Mouse (Mus musculus): Measurements from ENCODE around the gene Trp53bp1. TPM values are rescaled to one million over a fixed set of nuclear protein-coding genes. Genes with fewer than 3 reads are reported as not detected.
A peak's percentile ranks its signal among the peaks of the same experiment; 100 is the strongest.

Gene Trp53bp1
- total and polyA plus RNA-seq, 3 experiments, result 38.0 to 68.7 (median 55.2) TPM

- DNase-seq (ENCODE audit: extremely low read depth), result no peak
- Histone ChIP-seq H3K36me3 (replicated peaks in 1 of 2; ENCODE audit: control insufficient read depth in 1 of 2, insufficient read depth in 1 of 2, low read length in 1 of 2) (peaks cover 49 to 83% of the 10 kb centered on the region in 2 experiments), H3K9me3 (replicated peaks; ENCODE audit: low read length) (no peaks in the 10 kb centered on the region), H3K9ac (ENCODE audit: insufficient read depth, low read depth) (no peak overlapping the region), H3K4me2 (ENCODE audit: insufficient read depth, low read depth, poor library complexity, severe bottlenecking) (no peak overlapping the region), H3K4me1 (ENCODE audit: control insufficient read depth in 1 of 2, insufficient read depth in 2 of 2) (peaks cover 0 to 9% of the 10 kb centered on the region in 2 experiments; a peak in 1 of 4 replicates), H3K79me2 (replicated peaks; ENCODE audit: control insufficient read depth, extremely low read depth, insufficient read depth, poor library complexity, severe bottlenecking) (no peaks in the 10 kb centered on the region), H3K27ac (ENCODE audit: insufficient read depth, low read depth) (no peak overlapping the region), H3K27me3 (replicated peaks) (no peaks in the 10 kb centered on the region), H3K4me3 (replicated peaks in 1 of 3; ENCODE audit: low read depth in 2 of 3, low read length in 2 of 3, poor library complexity in 1 of 3) (no peak overlapping the region)
- in situ Hi-C loops (cut with MboI; ENCODE audit: low pct_ligation_motif_present, low pct_unique_long_range_greater_than_20kb, low sequenced_read_pairs) (no loop called here), dilution Hi-C loops (cut with MboI; ENCODE audit: extremely low pct_ligation_motif_present, extremely low pct_unique_long_range_greater_than_20kb, low sequenced_read_pairs) (no loop called here)
- TF ChIP-seq BHLHE40 (IDR thresholded peaks at IDR 0.05; ENCODE audit: low read depth, low read length) (no peak), RAD21 (IDR thresholded peaks at IDR 0.05; ENCODE audit: low read depth, low read length) (peak; percentile 17), CTCF (conservative IDR thresholded peaks at IDR 0.05 in 1 of 2, IDR thresholded peaks at IDR 0.05 in 1 of 2; ENCODE audit: low read depth in 2 of 2, low read length in 2 of 2) (peak in 1 of 2 experiments; percentile 44; a peak in 2 of 4 replicates)
Measured at GRCm38 (mm10) chr2:121178828-121179479, 92.3 kb downstream of the Trp53bp1 start.

GRCm38 (mm10) chr2:121170980-121171742 is 100.0 kb downstream of the Trp53bp1 start, which contains the start of gene Zscan29:
TSS of gene Zscan29 (minus strand) at chr2:121171125.
- dilution Hi-C loops (cut with MboI; ENCODE audit: extremely low pct_ligation_motif_present, extremely low pct_unique_long_range_greater_than_20kb, low sequenced_read_pairs), result no loop called here
- Histone ChIP-seq H3K27me3 (replicated peaks) (no peaks in the 10 kb centered on the region), H3K27ac (ENCODE audit: insufficient read depth, low read depth) (peak within 1 kb of the TSS; percentile 46)
- TF ChIP-seq MXI1 (IDR thresholded peaks at IDR 0.05; ENCODE audit: low read depth, low read length) (peak; percentile 72), ELF1 (IDR thresholded peaks at IDR 0.05; ENCODE audit: low read depth, low read length) (peak; percentile 99), IRF4 (IDR thresholded peaks at IDR 0.05; ENCODE audit: low read depth, low read length) (peak; percentile 37; the same call in 1 of the 2 replicates), POLR2A (IDR thresholded peaks at IDR 0.05; ENCODE audit: low read depth, low read length) (peak; percentile 95), MYC (IDR thresholded peaks at IDR 0.05; ENCODE audit: low read depth, low read length) (no peak), BHLHE40 (IDR thresholded peaks at IDR 0.05; ENCODE audit: low read depth, low read length) (no peak), CHD2 (IDR thresholded peaks at IDR 0.05; ENCODE audit: low read length) (no peak), NELFE (IDR thresholded peaks at IDR 0.05; ENCODE audit: low read depth, low read length) (peak; percentile 90), RCOR1 (conservative IDR thresholded peaks at IDR 0.05; ENCODE audit: low read depth, low read length) (no peak), ZKSCAN1 (IDR thresholded peaks at IDR 0.05; ENCODE audit: borderline replicate concordance, low read depth, low read length) (no peak), USF2 (conservative IDR thresholded peaks at IDR 0.05; ENCODE audit: low read depth, low read length) (no peak), MAFK (IDR thresholded peaks at IDR 0.05; ENCODE audit: insufficient replicate concordance, low read length) (no peak), TBP (conservative IDR thresholded peaks at IDR 0.05; ENCODE audit: low read depth, low read length) (peak; percentile 66), MAZ (IDR thresholded peaks at IDR 0.05; ENCODE audit: low read depth, low read length) (no peak), TCF12 (IDR thresholded peaks at IDR 0.05; ENCODE audit: low read depth, low read length) (peak; percentile 81), UBTF (IDR thresholded peaks at IDR 0.05; ENCODE audit: low read depth, low read length) (peak; percentile 62), JUN (IDR thresholded peaks at IDR 0.05; ENCODE audit: insufficient read depth, low read depth, low read length) (no peak), MEF2A (IDR thresholded peaks at IDR 0.05; ENCODE audit: borderline replicate concordance, low read depth, low read length) (0 out of 2 replicates have a peak, but pooled peaks have one; percentile 28), POLR2AphosphoS2 (IDR thresholded peaks at IDR 0.05; ENCODE audit: low read depth, low read length) (peak; percentile 58; the same call in 1 of the 2 replicates), ETS1 (conservative IDR thresholded peaks at IDR 0.05; ENCODE audit: low read depth, low read length) (no peak), MAX (IDR thresholded peaks at IDR 0.05; ENCODE audit: low read length) (no peak), EP300 (IDR thresholded peaks at IDR 0.05; ENCODE audit: low read length) (no peak), ZC3H11A (IDR thresholded peaks at IDR 0.05; ENCODE audit: low read depth, low read length) (no peak), SMC3 (IDR thresholded peaks at IDR 0.05; ENCODE audit: low read depth, low read length) (no peak), RAD21 (IDR thresholded peaks at IDR 0.05; ENCODE audit: low read depth, low read length) (no peak), CHD1 (IDR thresholded peaks at IDR 0.05; ENCODE audit: low read depth, low read length) (no peak), ZMIZ1 (IDR thresholded peaks at IDR 0.05; ENCODE audit: low read depth, low read length) (peak; percentile 75; the same call in 1 of the 2 replicates), JUND (conservative IDR thresholded peaks at IDR 0.05; ENCODE audit: low read depth, low read length) (no peak), SIN3A (IDR thresholded peaks at IDR 0.05; ENCODE audit: low read length) (no peak)

More at GRCm38 (mm10) chr2:121170980-121171742, 100.0 kb downstream of the Trp53bp1 start, which contains the start of gene Zscan29:
- peak within 1 kb of the TSS; percentile 87 for H3K9ac ChIP-seq (ENCODE audit: insufficient read depth, low read depth)
- DNase-seq (ENCODE audit: extremely low read depth), result peak; percentile 88
- peak within 1 kb of the TSS; percentile 55 to 87 (median 70) for H3K4me3 ChIP-seq (replicated peaks in 1 of 3; ENCODE audit: low read depth in 2 of 3, low read length in 2 of 3, poor library complexity in 1 of 3)
- peaks cover 24% of the 10 kb centered on the region for H3K79me2 ChIP-seq (replicated peaks; ENCODE audit: control insufficient read depth, extremely low read depth, insufficient read depth, poor library complexity, severe bottlenecking)
- peaks cover 23 to 50% of the 10 kb centered on the region in 2 experiments for H3K36me3 ChIP-seq (replicated peaks in 1 of 2; ENCODE audit: control insufficient read depth in 1 of 2, insufficient read depth in 1 of 2, low read length in 1 of 2)
- H3K4me1 ChIP-seq (ENCODE audit: control insufficient read depth in 1 of 2, insufficient read depth in 2 of 2), result peaks cover 4 to 32% of the 10 kb centered on the region in 2 experiments; a peak in 3 of 4 replicates
- no peaks in the 10 kb centered on the region for H3K9me3 ChIP-seq (replicated peaks; ENCODE audit: low read length)
- in situ Hi-C loops (cut with MboI; ENCODE audit: low pct_ligation_motif_present, low pct_unique_long_range_greater_than_20kb, low sequenced_read_pairs), result no loop called here
- peak within 1 kb of the TSS; percentile 97 for H3K4me2 ChIP-seq (ENCODE audit: insufficient read depth, low read depth, poor library complexity, severe bottlenecking)
